Mouse (Mus musculus) lung, adult 10 weeks (tissue): ENCODE results near the gene Nkg7. TPM values are rescaled to one million over a fixed set of nuclear protein-coding genes. Genes with fewer than 3 reads are reported as not detected.

Experiments
- polyA plus RNA-seq: library from polyadenylated mRNA; stranded (reverse); fragments of 350-450 nt; fragmentation: Illumina TruSeq; extraction: RNeasy Lipid Tissue Mini Kit (QIAGEN cat#74804); gene quantifications from one replicate; pipeline ENCODE4 v1.2.3, GENCODE M21; 2014; ENCODE audit warnings: low read depth, low replicate concordance; ENCODE audit not compliant: insufficient read depth

Gene Nkg7
- 26.8 TPM for polyA plus RNA-seq

DNA sequence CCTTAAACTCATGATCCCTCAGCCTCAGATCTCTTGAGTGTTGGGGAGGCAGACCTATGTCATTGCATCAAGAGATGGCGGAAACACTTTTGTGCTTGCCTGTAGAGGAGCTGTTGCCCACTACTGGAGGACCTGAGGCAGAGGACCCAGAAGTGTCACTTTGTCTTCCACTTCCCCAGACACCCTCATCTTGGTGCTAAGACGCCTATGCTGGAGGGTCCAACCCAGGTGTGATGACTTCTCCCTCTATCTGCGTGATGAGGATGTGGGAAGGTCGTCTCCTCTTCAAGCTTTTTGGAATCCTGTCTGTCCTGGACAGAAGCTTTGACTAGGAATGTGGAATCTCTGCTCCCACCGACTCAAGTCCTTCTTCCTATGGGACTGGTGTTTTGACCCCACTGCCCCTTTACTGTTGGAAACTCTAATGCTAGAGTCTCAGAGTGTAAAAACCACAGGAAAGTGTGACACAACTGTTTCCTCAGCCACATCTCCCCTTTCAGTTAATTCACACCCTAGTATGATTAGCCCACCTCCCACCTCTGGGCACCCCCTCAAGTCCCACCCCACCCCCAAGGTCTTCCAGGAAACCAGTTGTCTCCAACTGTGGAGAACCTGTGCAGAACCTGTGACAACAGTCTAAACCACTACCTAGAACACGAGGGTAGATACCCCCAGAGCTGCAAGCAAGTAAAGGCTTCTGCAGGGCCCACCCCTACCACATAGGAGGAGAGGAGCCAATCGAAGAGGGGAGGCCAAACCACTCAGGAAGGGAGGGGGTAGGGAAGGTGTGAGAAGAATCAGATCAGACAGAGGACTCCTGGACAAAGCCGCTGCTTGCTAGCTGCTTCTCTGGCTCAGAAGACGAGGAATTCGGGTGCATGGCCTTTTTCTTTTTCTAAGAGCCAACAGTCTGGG is at the start of gene Nkg7:
TSS of gene Nkg7 (plus strand) at position 733 of the 915 bp plus-strand sequence.

DNA sequence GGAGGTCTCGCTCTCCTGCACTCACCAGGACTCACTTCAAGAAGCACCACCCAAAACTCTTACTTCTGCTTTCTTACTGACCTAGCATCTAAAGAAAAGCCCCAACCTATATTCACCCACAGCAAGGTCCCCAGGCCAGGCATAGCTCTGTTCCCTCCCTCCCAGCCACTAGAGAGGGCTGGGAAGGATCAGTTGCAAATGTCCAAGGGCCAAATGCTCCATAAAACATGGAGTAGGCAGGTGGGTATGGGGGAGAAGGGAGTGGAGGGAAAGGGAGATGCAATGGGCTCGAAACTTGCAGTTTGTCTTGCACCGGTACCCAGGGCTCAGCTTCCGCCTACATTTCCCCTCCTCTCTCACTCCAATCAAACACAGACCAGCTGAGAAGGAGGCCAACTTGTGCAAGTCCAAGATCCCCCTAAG is 28.7 kb upstream of the Nkg7 start, which contains the start of gene Siglecg:
TSS of gene Siglecg (plus strand) at position 74 of the 423 bp plus-strand sequence.

DNA sequence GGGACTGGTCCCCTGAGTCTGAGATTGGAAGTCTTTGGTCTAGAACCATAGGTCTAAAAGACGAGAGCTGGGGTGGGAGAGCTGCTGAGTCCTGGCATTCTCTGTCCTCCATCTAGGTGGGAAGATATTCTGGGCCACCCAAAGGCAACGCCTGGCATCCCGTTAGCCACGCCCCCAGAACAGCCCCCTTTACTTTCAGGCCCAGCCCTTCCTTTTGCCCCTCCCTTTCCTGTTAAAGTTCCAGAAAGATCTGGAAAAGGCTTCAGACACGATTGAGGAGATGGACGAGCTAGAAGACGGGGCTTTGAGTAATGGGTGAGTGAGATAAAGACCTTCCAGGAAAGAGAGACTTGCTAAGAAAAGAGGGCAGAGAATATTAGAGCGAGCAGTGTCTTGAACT is 9.5 kb upstream of the Nkg7 start, which contains the start of gene Lim2:
TSS of gene Lim2 (plus strand) at position 265 of the 400 bp plus-strand sequence.

DNA sequence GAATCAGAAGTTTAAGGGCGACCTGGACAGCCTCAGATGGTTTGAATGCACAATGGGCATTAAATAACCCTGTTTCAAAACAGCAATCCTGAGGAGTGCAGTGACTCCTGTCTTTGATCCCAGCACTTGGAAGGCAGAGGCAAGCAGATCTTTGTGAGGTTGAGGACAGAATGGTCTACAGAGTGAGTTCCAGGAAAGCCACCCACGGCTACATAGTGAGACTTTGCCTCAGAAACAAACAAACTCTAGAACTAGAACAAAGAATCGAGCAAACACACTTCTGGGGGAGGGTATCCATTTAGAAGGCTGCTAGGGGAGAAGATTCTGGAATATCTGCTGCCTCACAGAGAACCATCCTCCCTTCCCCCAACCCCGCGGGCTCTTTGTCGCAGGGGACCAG is 3.6 kb downstream of the Nkg7 start, which contains the start of gene Cldnd2:
TSS of gene Cldnd2 (plus strand) at position 301 of the 400 bp plus-strand sequence.

DNA sequence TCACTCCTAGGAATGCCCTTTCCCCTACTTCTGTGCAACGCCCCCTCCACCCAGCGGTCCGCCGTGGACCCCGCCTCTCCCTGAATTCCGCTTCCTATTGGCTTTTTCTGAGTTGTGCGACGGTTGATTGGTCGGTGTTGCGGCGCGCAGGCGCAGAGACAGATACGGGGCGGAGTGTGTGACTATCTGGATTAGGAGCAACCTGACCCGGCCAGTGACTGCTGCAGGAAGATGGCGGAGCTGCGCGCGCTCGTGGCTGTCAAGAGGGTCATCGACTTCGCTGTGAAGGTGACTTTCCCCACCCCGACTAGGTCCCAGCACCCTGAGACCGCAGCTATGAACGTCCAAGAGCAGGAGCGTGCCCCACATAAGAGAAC is 7.0 kb downstream of the Nkg7 start, which contains the start of the genes Etfb and Gm45233:
TSS of gene Etfb (plus strand) at position 167 of the 377 bp plus-strand sequence.
TSS of gene Gm45233 (plus strand) at position 212 of the 377 bp plus-strand sequence.

DNA sequence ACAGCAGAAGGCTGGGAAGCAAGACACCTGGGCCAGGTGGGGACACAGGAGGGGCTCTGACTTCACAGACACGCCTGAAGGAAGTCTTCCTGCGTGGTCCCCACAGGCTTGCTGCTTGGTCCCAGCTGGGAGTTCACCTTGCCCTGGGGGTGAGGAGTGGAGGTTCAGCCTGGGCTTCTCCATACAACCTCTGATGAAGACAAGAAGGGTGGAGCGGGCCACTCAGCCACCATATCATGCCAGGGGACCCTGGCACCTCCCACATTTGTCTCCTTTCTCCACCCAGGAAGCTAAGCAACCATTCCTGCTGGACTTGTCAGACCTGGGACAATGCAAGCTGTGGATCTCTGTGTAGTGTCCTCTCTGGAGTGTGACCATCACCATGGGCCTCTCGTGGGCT is 26.0 kb downstream of the Nkg7 start, which contains the start of gene Vsig10l:
TSS of gene Vsig10l (plus strand) at position 301 of the 400 bp plus-strand sequence.

Other genes with a start within 250 kb of the Nkg7 start
- 9.2 TPM for gene Zfp715, start 123.8 kb upstream of the Nkg7 start, polyA plus RNA-seq
- 8.8 TPM for gene Siglecf, start 85.7 kb upstream of the Nkg7 start, polyA plus RNA-seq
- gene Siglecg, start 28.9 kb upstream of the Nkg7 start, polyA plus RNA-seq: 6.0 TPM
- not detected for gene Lim2, start 9.4 kb upstream of the Nkg7 start, polyA plus RNA-seq
- gene Cldnd2, start 3.7 kb downstream of the Nkg7 start, polyA plus RNA-seq: not detected
- gene Etfb, start 7.0 kb downstream of the Nkg7 start, polyA plus RNA-seq: 277 TPM
- 0.43 TPM for gene Gm45233, start 7.1 kb downstream of the Nkg7 start, polyA plus RNA-seq
- gene Vsig10l, start 26.1 kb downstream of the Nkg7 start, polyA plus RNA-seq: 1.2 TPM
- gene Iglon5, start 53.0 kb downstream of the Nkg7 start, polyA plus RNA-seq: 0.22 TPM
- not detected for gene 4931406B18Rik, start 68.9 kb downstream of the Nkg7 start, polyA plus RNA-seq
- gene Cd33, start 107.4 kb downstream of the Nkg7 start, polyA plus RNA-seq: 3.8 TPM
- 1.9 TPM for gene Zfp658, start 125.2 kb downstream of the Nkg7 start, polyA plus RNA-seq
- 3.3 TPM for gene Zfp719, start 142.5 kb downstream of the Nkg7 start, polyA plus RNA-seq
- not detected for gene Zfp819, start 170.1 kb downstream of the Nkg7 start, polyA plus RNA-seq
- not detected for gene Ceacam18, start 197.6 kb downstream of the Nkg7 start, polyA plus RNA-seq
- 5.0 TPM for gene Siglece, start 223.1 kb downstream of the Nkg7 start, polyA plus RNA-seq
- gene Ctu1, start 234.9 kb downstream of the Nkg7 start, polyA plus RNA-seq: 6.5 TPM